Mouse (Mus musculus): Measurements from ENCODE around the gene Ppp1cc.
"Not testable (repeated sequence)": the region's sequence is repeated elsewhere in the genome, so short reads cannot be mapped to it uniquely, and the experiment has no call there.

The Ppp1cc gene

DNA sequence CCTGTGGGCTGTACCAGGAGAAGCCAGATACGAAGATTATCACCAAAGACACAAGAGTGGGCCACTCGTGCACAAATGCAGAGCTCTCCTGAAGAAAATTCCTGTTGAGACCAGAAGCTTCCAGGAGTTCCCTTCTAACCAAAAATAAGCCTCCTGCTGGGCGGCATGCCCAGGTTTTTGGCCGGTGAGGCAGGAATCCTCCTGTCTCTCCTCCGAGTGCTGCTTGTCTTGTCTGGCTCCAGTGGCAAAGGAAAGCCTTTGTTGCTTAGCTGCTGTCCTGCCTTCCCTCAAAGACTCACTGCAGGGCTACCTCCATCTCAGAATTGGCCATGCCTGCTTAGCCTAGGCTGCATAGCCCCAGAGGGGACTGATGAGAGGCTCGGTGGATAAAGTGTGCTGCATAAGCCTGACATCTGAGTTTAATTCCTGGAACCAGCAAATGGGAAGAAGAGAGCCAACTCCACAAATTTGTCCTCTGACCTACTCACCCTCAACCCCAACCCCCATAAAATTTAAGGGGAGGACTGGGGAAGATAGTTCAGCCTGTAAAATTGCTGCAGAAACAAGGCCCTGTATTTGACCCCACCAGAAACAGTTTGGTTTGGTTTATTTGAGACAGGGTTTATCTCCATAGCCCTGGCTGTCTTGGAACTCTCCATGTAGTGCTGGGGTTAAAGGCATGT is 7.3 kb downstream of the Ppp1cc start:
- DNase-seq (ENCODE audit: low read depth, low spot score) = no peak

DNA sequence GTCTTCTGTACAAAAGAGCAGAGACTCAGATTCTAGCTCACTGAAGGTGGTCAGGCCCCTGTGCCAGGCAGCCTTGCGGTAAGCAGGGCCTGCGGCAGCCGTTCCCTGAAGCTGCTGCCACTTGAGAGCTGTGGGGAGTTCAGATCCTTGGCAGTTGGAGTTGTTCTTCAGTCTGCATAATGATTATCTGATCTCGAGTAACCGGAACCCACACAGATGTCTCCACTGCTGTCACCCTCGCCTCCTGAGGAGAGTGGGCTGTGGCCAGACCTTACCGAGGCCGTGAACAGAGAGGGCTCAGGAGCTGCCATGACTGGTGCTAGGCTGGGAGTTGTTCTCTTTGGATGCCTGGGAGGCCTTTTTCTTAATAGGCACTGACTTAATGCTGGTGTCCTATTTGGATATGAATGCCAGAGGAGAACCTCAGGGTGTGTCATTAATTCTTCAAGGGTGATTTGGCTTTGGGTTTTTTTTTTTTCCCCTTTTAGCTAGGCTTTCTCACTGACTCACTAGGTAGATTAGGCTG is 8.6 kb downstream of the Ppp1cc start:
- peak; percentile 24 for DNase-seq (ENCODE audit: low read depth, low spot score)

DNA sequence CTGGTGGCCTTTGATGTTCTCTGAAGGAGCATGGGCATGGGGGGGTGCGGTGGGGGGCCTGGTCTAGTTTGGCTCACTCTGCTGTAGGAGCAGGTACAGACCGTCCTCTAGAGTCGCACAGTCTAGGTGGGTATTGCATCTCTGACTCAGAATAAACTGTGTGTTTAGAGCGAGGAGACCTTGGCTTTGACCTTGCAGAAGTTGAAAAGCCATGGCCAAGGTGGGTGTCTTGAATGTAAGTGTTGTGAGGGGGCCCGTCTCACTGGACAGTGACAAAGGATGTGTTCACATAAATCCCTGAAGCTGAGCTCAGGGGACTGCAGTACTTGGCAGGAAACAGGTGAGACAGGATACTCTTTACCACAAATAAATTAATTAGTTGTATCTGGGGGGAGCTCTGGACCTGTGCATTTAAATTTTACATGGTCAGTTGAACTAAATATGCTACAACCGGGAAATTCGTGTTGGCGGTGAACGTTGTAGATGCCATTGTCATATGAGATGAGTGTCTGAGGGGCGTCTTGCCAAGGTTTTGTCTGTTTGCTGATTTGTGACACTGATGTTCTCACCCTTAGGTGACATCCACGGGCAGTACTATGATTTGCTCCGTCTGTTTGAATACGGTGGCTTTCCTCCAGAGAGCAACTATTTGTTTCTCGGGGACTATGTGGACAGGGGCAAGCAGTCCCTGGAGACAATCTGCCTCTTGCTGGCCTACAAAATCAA is 10.4 kb downstream of the Ppp1cc start:
- DNase-seq (ENCODE audit: low read depth, low spot score) = no peak

DNA sequence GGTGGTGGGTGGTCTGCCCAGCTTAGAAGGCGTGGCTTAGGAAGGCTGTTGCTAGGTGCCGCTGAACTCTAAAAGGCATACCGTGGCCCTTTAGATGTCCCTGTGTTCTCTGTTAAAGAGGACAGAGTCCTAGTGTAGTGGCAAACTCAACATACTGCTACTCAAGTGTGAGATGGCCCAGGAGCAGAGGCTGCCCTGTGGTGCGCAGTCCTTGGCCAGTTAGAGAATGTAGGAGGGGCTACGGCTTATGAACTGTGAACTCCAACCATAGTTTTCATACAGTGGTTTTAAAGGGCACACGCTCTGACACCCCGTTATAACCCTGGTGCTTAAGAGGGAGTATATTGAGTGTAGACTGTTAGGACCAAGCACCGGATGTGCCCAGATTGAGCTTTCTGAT is 13.0 kb downstream of the Ppp1cc start:
- DNase-seq (ENCODE audit: low read depth, low spot score) = no peak

DNA sequence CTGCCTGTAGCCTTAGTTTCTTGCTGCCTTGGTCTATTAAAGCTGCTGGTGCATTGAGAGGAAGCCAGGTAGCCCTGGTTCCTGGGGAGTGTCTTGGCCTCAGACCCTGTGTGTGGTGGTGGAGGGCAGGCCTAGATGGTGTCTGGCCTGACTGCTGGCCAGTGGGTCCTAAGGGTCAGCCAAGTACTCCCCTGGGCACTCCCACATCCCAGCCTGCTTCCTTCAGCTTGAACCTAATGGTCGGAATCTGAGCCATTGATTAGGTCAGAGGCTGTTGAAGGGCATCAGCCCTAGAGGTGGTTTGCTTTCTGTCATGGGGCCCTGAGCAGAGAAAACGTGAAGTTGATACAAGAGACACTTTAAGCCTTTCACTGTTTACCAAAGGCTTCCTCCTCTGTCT is 17.3 kb downstream of the Ppp1cc start:
- no peak for DNase-seq (ENCODE audit: low read depth, low spot score)

DNA sequence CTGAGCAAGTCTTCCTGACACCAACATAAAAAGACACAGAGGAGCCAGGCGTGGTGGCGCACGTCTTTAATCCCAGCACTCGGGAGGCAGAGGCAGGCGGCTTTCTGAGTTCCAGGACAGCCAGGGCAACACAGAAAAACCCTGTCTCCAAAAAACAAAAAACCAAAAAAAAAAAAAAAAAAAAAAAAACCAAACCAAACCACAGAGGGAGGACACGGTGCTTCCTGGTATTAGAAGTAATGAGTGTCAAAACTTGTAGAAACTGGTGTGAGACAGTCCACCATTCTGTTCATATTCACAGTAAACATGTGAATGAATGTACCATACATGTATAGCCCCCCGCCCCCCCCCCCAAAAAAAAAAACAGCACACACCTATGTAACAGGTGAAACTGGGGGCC is 17.9 kb downstream of the Ppp1cc start:
- no peak for DNase-seq (ENCODE audit: low read depth, low spot score)

DNA sequence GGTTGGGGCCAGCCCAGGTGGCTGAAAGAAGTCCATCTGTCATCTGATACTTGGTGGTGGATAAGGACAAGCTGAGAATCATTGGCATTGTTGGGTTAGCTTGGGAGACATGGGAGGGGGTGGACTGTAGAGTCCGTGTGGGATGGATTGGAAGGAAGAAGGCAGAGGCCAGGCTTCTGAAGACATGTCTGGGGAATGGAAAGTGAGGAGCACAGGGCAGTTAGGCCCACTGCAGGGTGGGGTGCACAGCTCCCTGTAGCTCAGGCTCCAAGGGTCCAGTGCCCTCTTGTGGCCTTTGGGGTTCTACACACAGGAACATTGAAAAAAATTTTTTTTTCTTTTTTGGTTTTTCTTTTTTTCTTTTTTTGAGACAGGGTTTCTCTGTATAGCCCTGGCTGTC is 18.3 kb downstream of the Ppp1cc start:
- peak; percentile 76 for DNase-seq (ENCODE audit: low read depth, low spot score)

DNA sequence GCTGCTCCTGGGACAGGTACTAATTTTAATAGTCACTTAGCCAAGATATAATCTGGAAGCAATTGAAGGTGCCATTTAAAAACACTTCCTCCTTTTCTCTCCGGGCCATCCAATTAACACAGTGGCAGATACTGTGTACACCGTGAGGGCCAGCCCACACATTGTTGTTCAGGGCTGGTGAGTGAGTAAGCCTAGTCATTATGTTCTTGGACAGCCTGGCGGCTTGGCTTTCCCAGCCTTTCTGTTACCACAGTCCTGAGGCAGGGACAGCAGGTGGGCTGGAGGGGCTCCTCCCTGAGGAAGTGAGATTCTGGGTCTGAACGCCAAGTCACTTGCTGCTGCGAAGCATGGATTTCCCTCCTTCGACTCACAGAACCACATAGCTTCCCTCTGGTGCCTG is 21.6 kb downstream of the Ppp1cc start:
- no peak for DNase-seq (ENCODE audit: low read depth, low spot score)

DNA sequence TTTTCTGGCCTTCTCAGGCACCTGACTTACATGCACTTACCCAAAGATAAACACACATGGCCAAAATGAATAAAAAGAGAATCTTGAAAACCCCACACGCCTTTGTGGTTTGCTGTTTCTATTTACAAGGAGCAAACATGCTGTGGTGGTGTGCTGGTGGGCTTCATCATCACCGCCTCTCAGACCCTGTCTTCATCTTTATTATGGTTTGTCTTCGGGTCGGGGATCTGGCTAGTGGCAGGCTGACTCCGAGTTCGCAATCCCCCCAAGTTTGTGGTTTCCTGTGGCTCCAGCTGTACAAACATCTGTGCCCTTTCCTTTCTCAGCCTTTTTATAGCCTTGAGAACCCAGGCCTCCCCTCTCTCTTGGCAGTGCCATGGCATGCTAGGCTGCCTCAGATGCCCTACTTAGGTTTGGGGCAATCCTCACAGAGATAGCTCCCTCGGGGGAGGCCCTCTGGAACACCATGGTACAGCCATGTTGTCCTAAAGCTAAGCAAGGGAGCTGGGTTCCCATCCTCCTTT is 26.3 kb downstream of the Ppp1cc start:
- DNase-seq (ENCODE audit: low read depth, low spot score) = no peak

DNA sequence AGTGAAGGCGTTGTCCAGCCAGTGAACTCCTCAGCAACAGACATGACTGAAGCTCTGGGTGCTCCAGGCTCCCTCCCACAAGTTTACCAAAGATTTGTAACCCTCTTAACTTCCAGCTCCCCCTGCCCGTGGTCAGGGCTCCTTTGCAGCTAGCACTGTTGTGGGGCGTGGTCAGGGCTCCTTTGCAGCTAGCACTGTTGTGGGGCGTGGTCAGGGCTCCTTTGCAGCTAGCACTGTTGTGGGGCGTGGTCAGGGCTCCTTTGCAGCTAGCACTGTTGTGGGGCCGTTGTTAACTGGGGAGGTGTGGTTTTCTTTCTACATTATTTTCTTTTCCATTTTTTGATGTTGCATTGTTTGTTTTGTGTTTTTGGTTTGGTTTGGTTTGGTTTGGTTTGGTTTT is 26.8 kb downstream of the Ppp1cc start:
- DNase-seq (ENCODE audit: low read depth, low spot score) = not testable (repeated sequence)

DNA sequence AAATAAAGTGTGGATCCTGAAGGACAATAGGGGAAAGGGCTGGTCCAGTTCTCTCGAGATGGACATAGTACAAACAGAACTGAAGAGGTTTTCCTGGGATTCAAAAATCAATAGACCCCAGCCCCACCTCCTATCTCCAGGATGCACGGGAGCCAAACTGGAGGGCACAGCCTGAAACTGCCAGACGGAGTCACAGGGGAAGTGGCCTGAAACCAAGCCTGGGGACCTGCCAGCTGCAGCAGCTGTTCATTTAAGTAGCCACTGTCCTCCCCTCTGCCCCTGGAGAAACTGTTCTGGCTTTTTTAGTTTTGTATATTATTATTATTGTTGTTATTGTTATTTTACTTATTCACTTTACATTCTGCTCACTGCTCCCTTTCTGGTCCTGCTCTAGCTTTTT is 31.0 kb downstream of the Ppp1cc start:
- DNase-seq (ENCODE audit: low read depth, low spot score) = no peak

DNA sequence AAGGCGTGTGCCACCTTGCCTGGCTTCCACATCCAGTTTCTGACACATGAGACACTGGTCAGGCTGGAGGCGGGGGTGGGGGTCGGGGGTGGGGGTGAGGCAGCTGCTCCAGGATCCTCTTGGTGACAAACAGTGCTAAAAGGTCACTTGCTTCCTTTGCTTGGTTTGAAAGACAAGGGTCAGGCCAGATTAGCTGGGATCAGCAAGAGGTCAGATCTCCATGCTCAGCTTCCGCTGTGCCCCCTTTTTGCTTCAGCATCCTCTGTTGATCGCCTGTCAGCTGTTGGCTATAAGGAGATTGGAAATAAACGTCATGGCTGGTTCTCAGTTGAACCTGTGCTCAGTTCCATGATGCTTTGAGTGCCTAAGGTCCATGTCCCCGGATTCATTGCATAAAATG is 32.4 kb downstream of the Ppp1cc start:
- no peak for DNase-seq (ENCODE audit: low read depth, low spot score)

DNA sequence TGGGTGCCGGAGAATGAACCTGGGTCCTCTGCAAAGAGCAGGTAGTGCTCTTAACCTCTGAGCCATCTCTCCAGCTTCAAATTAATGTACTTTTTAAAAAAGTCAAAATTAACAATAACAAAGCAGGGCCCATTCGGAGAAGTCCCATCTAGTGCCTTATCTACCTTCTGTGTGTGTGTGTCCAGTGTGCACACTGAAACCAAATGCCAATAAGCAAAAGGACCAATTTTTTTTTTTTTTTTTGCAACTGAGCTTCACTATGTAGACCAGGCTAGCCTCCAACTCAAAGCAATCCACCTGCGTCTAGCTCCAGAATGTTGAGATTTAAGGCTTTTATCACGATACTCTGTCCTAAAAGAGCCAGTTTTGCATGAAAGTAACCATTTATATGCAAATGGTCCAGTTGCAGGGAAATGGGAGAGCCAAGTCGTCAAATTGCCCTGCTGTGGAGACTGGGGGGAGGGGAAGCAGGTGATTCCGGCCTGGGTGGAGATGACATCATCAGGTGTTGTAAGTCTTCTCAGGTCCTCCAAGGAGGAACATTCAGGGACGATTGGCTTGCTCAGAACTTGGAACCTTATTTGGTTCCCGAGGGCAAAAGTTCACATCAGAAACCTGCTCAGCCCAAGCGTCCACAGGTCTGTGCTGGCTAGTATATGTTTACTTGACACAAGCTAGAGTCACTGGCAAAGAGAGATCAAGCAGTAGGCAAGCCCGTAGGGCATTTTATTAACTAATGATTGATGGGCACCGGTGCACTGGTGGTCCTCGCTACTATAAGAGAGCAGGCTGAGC is 33.4 kb downstream of the Ppp1cc start:
- no peak for DNase-seq (ENCODE audit: low read depth, low spot score)

DNA sequence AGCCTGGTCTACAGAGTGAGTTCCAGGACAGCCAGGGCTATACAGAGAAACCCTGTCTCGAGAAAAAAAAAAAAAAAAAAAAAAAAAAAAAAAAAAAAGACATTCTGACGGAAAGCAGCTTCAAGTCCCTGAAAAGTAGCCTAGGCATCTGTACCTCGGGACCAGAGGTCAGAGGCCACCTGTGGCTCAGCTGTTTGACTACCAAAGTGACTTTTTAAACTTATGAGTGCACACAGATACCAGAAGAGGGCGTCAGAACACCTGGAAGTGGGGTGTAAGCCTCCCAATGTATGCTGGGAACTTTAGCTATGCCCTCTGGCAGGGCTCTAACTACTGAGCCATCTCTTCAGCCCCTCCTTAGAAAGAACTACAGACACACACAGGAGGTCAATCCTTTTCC is 34.3 kb downstream of the Ppp1cc start:
- DNase-seq (ENCODE audit: low read depth, low spot score) = peak; percentile 48

DNA sequence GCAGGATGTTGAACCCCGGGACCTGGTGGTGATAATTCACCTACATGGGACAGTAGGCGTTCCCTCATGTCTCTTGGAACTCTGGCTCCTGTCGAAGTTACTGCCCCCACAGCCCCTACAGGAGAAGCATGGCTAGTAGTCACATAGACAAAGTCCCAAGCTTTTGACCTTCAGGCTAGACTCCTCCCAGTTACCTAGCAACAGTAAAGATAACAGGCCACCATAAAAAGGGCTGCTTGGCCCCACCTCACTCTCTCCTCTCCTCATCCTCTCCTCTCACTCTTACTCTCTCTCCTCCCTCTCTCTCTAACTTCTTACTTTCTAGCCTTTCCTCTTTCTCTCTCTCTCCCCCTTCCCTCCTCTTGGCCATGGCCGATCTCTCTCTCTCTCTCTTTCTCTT is 42.8 kb downstream of the Ppp1cc start:
- no peak for DNase-seq (ENCODE audit: low read depth, low spot score)

DNA sequence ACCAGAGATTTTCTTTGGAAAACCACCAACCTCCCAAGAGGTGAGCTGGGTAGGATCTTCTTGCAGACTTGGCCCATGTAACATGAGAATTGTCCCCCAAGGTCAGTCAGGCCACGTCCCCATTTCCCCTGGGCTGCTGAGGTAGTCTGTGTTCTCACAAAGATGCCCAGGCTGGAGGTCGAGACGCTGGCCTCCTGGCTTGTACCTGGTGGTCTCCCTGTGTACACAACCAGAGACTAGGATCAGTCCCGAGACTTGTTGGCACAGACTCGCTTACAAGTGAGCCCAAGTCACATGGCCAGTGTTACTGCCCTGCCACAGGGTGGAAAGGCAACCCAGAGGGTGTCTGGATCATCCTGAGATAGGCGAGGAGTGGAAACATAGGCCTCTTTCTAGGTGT is 43.8 kb downstream of the Ppp1cc start:
- no peak for DNase-seq (ENCODE audit: low read depth, low spot score)

DNA sequence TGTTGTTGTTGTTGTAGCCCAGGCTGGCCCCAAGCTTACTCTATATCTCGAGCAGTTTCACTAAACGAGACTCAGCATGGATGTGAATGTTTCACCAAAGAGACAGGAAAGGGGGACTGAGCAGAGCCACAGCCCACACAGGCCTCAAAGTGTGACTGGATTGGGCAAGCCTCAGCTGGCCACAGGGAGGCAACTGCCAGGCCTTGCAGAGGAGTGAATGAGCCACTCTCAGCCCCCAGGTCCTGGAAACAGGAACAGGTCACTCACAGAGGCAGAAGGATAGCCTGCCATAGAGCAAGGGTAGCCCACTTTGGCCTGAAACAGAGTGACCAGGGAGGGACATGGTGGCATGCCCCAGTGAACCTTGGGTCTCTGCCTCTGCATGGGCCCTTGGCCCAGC is 46.1 kb downstream of the Ppp1cc start:
- DNase-seq (ENCODE audit: low read depth, low spot score) = no peak

DNA sequence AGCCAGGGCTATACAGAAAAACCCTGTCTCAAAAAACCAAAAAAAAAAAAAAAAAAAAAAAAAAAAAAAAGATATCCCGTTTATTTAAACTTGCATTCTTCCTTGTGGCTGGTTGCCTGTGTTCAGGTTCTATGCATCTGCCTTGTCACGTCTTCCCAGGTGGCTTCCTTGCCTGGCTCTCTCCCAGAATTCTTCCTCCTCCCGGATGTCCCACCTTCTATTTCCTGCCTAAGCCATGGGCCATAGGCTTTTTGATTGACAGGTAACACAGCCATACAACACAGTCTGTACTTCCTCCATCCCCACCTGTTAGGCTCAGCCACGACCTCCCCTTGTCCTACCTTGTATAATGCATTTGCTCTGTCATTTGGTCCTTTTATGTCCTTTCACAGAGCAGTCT is 48.4 kb downstream of the Ppp1cc start, which contains the start of gene Hvcn1:
Gene Hvcn1, plus strand, starts transcription at position 330 of the 400 bp plus-strand sequence.
- no peak for DNase-seq (ENCODE audit: low read depth, low spot score)

DNA sequence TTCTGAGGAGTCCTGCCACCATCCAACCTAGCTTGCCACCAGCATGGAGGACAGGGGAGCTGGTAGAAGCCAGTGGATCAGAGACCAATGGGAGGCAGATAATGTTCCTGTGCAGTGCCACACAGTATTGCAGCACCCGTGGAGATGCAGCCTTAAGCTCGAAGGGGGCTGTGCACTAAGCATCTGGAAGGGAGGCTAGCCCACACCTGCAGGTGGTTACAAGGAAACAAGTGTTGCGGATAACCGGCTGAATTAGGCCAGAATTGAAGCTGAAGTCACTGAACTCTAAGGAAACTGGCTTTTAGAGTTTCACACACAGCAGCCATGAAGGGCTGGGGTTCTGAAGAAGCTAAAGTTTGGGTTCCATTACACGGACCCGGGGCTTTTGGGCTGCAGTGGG is 50.8 kb downstream of the Ppp1cc start:
- DNase-seq (ENCODE audit: low read depth, low spot score) = no peak

DNA sequence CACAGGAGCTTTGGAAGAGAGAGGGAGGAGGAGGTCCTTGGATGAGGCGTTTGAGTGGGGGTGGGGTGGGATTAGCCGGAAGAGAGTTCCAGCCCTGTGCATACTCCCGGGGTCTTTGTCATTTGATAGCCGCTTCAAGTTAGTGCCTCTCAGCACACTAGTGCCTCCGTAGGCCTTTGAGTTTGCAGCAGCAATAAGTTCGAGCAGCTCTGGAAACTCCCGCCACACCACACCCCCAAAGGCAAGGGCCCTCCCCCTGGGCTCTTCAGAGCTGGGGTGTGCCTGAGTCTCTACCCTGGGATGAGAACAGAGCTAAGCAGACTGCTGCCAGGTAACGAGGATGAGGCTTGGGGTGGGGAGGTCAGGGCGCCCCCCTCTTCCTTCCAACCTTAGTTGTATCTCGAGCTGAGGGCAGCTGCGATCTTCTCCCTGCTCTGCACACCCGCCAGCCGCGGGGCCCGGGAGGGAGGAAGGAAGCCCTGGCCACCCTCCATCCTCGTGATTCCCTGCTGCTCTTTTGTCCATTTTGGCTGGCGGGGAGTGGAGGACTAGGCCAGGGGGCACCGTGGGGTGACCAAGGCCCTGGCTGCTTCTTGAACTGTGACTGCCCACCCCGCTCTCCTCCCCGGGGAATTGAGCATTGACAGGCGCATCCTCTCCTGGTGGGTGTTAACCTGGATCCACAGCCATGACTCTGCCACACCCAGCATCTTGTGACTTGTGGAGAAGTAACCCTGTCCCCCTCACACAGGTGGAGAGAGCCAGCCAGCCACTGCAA is 51.7 kb downstream of the Ppp1cc start:
- peak; percentile 79 for DNase-seq (ENCODE audit: low read depth, low spot score)

DNA sequence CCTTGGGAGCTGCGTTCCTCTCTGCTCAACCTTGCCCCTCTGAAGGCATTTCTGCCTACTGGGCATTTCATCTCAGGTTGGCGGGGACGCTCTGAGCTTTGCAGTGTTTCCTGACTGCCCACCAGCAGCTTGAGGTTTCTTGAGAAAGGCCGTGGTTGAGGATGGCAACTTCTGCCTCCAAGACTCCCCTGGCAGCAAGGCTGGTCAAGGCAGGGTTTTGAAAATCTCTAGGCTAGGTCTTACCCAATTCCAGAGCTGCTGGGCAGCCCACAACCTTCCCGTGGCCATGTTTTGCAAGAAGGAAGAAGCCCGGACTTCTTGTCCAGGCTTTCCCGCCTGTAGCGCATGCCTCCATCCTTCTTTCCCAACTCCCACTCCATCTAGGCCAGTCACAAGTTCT is 52.8 kb downstream of the Ppp1cc start:
- DNase-seq (ENCODE audit: low read depth, low spot score) = no peak
